Mouse (Mus musculus) erythroblast, embryonic 14.5 days (primary cell): Measurements from ENCODE around the gene Vwa7.
"Not testable (repeated sequence)": the region's sequence is repeated elsewhere in the genome, so short reads cannot be mapped to it uniquely, and the experiment has no call there.

Experiments used
- GATA1 ChIP-seq: IDR thresholded peaks from 2 replicates; pipeline ENCODE4 v1.6.1; 2012; ENCODE audit warnings: low read length, inconsistent platforms, mixed read lengths
- TAL1 ChIP-seq: IDR thresholded peaks from 3 replicates; pipeline ENCODE4 v1.6.1; 2012; ENCODE audit warnings: low read length, inconsistent platforms, mixed read lengths

GRCm38 (mm10) chr17:34970850-34971249 is 45.5 kb upstream of the Vwa7 start:
- TF ChIP-seq GATA1, TAL1: not testable (repeated sequence)
